Mouse (Mus musculus) mesoderm, embryonic 11.5 days (tissue): Measurements from ENCODE around the gene Cdyl.

ENCODE experiments used
- DNase-seq: peaks from one replicate; pipeline ENCODE4 v3.0.0-alpha.2; 2012; ENCODE audit warnings: low read depth, low spot score

The Cdyl gene

DNA sequence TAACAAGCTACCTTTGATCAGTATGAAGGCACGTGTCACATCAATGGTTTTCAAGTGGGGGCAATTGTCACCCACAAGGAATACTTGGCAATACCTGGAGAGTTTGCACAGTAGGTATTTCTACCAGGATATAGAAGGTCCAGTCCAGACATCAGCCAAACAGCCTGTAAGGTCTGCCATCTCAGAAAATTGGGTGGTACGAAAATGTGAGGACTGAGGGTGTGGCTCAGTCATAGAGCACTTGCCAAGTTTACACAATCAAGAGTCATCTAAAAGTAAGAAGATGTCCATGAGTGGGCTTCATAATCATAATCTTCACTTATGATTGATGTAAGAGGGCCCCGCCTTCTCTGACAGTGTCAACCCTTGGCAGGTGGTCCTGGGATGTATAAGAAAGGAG lies 29.9 kb downstream of the Cdyl start:
- no peak for DNase-seq

DNA sequence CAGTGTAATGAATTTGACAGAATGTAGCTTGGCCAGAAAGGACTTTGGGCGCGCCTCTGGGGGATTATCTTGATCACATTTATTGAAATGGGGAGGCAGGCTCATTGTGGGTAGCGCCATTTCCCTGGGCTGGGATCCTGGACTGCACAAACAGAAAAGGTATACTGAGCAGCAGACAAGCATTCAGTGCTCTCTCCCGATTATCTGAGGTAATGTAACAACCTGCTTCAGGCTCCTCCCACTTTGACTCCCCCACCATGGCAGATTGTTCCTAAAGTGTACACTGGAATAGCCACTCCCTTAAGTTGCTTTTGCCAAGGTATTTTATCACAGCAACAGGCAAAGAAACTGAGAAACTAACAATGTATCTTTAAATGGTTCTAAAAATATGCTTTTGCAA lies 58.0 kb downstream of the Cdyl start:
- DNase-seq = no peak

- no peak for DNase-seq
These were observed 59.9 kb downstream of the Cdyl start for GRCm38 (mm10) chr13:35719581-35719980.

- no peak for DNase-seq
These were observed 63.4 kb downstream of the Cdyl start for GRCm38 (mm10) chr13:35723073-35723472.

DNA sequence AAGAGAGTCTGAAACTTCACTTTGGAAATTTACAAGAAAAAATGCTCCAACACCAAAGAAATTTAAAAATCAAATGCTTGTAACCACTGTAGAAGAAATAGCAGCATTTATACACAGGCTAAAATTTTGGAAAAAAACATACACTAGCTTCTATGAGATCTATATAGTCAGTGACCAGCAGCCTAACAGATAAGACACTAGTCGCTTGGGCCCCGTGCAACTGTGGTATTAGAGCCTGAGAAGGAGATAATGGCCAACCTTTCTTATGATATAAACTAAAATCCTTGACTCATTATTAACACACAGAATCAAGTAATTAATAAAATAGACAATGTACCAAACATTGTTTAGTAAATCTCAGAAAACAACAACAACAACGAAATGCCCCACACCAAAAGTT lies 66.4 kb downstream of the Cdyl start:
- DNase-seq = no peak

DNA sequence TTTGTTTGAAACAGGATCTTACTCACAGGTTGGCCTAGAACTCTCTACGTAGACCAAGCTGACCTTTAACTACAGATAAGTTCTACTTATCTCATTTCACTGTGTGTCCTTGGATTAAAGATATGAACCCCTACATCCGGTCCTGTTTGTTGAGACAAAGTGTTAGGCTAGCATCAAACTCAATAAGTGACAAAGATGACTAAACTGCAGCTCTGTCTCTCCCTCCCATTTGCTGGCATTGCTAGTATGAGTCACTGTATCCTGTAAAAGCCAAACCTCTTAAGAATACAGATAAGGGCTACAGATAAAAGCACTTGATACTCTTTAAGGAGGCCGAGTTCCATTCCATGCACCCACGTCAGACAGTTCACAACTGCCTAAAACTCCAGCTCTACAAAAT lies 72.5 kb downstream of the Cdyl start:
- DNase-seq = no peak

GRCm38 (mm10) chr13:35732891-35733596 lies 73.4 kb downstream of the Cdyl start:
- no peak for DNase-seq

- no peak for DNase-seq
These were observed 77.9 kb downstream of the Cdyl start for GRCm38 (mm10) chr13:35737565-35737964.

DNA sequence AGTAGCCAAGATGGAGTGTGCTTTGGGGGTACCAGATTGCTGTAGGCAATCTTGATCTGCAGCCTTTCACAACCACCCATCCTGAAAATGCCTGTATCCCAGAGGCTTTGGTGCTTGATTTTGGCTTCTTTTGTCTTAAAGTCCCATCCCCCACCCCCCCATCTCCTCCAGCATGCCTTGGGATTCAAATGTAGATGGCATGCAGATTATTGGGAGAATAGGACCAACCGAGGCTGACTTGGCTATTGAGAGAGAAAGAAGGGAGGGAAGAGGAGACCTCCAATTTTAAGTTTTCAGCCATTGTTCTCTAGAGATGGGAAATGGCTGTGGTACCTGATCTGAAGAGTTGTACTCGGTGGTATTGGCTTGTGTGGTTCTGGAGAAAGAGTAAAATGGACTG lies 78.6 kb downstream of the Cdyl start:
- DNase-seq = no peak

DNA sequence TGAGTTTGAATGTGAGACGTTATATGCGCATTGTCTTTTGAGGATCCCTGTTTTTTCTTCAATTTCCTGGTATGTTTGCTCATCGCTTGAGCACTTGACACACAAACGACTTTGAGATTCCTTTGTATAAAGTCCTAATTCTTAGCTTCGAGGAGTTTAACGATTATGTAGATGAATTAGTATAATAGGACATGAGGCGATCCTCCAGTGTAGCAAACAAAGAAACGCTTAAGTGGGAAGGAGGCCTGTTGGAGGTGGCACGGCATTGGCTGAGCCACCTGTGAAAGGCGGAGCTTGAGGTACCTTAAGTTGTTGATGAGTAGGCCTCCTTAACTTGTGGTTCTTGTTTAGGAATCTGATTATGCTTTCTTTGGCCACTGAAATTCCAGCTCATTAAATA lies 79.8 kb downstream of the Cdyl start:
- no peak for DNase-seq

GRCm38 (mm10) chr13:35740301-35741039 lies 80.8 kb downstream of the Cdyl start:
- DNase-seq = no peak

- DNase-seq = peak; percentile 91
These were observed 81.5 kb downstream of the Cdyl start for GRCm38 (mm10) chr13:35741040-35741619.

- DNase-seq = peak; percentile 69
These were observed 82.2 kb downstream of the Cdyl start for GRCm38 (mm10) chr13:35741620-35742421.

- no peak for DNase-seq
These were observed 83.1 kb downstream of the Cdyl start for GRCm38 (mm10) chr13:35742696-35743095.

DNA sequence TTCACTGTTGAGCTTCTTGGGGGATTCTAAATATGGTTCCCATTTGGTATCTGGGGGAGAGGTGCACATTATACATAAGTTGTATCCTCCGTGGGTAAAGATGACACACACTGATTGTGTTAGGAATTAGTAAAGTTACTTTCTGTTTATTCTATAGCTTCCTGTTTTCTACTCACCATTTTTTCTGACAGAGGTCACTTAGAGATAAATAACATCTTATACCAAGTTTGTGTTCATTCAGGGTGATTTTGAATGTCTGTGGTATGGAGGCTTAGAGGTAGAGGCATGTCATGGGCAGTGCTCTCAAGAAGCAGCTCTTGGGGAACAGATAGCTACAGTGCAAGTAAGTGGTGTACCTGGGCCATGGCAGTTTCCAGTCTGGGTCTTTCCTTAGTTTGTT lies 83.6 kb downstream of the Cdyl start:
- DNase-seq = no peak

GRCm38 (mm10) chr13:35749194-35749593 lies 89.6 kb downstream of the Cdyl start:
- DNase-seq = no peak

GRCm38 (mm10) chr13:35749680-35750079 lies 90.0 kb downstream of the Cdyl start:
- no peak for DNase-seq

DNA sequence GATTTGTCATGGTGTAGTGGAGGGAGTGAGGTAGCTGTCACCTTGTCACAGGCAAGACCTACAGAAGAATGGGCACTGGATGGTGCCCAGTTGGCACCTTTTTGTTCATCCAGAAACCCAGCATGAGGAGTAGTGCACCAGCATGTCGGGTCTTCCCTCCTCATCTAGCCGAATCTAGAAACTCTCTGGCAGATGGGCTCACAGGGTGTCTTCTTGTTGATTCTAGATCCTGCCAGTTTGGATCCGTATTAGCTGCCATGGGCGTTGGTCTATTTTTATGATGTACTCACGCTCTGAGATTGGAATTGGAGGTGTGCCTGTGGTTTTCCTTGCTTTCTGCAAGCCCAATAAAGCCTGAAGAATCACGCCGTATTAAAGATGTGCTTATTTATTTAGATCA lies 92.4 kb downstream of the Cdyl start:
- no peak for DNase-seq

- no peak for DNase-seq
These were observed 95.4 kb downstream of the Cdyl start for GRCm38 (mm10) chr13:35755002-35755401.

DNA sequence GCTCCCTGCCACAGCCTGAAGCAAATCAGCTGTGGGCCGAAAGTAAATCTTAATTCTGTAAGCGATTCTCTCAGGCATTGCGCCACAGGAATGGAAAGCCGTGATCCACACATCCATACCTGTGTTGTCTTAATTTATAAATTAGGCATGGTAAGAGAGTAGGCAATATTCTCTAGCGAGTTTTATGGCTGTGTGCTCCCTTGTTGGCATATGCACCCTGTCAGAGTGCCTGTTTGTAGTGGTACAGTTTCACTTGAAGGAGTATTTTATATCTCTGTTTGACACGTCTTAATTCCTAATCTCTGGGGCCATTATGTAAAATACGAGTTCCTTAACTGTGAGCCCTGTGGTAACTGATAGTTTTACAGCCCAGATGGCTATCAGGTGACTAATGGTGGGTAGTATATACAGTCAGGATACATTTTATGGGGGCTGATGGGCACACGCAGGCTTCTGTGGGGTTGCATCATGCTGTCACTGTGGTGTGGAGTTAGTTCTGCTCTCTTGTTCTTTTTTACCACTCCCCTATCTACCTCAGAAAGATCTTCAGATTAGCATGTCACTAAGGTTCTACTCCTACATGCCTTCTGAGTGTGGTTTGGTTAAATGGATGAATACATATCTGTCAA lies 96.1 kb downstream of the Cdyl start:
- DNase-seq = peak; percentile 8
